Mouse (Mus musculus): Measurements from ENCODE around the gene Serpine1.

Serpine1 gene

DNA sequence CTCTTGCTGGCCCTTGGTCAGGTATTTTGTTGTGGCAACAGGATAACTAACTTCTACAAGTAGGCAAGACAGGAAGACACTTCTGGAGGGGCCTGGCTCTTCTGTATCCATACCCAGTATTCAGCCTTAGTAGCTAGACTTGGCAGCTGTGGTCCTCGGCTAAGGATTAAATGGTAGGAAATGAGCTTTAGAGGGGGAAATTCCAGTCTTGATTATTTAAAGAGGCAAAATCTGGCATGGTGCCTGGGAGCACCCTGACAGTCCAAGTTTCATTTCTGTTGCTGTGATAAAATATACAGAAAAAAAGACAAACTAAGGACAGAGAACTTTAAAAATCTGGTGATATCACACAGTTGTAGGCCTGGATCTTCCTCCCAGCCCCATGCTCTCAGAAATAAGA is 24.0 kb upstream of the Serpine1 start:
- no peak for DNase-seq (ENCODE audit: low spot score)

DNA sequence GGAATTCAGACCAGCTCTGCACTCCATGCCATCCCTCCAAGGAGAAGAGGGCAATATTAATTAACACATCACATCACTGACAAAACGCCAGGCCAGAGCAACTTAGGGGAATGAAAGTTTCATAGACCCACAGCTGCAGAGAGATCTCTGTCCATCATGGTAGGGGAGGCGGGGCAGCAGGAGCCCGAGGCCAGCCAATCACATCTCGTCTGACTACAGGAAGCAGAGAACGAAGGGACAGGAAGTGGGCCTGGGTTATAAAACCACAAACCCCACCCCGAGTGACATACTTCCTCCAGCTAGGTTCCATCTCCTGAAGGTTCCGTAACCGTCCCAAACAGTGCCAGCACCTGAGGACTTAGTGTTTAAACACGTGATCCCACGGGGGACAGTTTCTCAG is 23.1 kb upstream of the Serpine1 start:
- no peak for DNase-seq (ENCODE audit: low spot score)

DNA sequence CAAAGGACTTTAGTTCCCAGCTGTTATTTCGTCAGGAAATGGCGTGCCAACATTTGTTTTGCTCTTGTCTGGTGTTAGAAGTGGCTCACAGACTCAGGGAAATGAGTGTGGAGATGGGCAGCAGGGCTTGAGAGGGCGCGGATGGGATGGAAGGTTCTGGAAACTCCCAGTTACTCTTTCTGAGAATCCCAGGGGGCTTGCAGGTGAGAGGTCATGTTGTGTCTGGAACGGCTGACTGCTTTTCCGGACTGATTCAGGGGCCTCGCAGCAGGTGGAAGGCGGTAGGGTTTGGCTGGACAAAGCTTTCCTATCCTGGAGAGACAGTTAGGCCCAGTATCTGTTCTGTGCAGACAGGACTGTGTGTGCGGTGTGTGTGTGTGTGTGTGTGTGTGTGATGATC is 21.7 kb upstream of the Serpine1 start:
- DNase-seq (ENCODE audit: low spot score): no peak

DNA sequence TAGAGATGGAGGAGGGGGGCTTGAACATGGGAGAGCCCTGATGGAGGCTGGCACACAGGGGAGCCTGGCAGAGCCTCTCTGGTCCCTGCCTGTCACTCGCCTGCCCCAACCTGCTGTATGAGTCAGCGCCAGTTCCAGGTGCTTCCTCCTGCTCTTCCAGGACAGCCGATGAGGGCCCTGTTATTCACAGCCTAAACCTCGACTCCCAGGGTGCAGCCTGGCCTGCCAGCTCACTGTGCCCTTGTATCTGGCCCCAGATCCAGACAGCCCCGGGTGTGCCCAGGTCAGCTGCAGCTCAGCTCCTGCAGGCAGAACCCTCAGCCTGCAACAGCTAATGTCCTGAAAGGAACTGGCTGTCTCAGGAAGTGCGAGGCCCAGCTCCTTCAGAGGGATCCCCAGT is 19.5 kb upstream of the Serpine1 start:
- no peak for DNase-seq (ENCODE audit: low spot score)

DNA sequence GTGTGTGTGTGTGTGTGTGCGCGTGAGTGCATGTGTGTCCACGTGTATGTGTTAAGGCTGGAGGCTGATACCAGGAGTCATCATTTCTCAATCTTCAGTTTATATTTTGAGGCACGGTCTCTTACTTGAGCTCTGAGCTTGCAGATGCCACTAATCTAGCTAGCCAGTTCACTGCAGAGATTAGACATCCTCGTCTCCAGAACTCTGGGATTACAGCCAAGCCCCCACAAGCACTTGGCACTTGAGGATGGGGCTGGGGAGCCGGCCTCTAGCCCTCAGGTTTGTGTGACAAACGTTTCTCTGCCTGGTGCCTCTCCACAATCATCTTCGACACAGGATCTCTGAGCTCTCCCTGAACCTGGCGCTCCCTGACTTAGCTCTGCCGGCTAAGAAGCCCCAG is 18.8 kb upstream of the Serpine1 start:
- DNase-seq (ENCODE audit: low spot score): no peak

DNA sequence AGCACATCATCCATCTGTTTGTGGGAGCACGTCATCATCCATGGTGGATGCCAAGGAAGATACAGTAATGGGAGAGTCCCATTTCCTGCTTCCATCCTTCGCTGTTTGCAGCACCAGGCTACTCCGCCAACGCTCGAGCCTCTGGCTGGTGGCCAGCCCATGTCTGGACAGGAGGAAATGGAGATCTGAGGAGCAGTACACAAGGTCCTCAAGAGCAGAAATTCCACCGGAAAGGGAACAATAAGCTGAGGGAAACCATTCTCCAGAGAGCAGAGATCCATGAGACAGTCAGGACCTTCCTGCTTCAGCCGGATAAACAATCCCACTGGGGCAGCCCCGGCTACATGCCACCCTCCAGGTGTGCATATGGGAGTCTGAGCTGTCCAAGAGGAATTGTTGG is 15.3 kb upstream of the Serpine1 start:
- no peak for DNase-seq (ENCODE audit: low spot score)

DNA sequence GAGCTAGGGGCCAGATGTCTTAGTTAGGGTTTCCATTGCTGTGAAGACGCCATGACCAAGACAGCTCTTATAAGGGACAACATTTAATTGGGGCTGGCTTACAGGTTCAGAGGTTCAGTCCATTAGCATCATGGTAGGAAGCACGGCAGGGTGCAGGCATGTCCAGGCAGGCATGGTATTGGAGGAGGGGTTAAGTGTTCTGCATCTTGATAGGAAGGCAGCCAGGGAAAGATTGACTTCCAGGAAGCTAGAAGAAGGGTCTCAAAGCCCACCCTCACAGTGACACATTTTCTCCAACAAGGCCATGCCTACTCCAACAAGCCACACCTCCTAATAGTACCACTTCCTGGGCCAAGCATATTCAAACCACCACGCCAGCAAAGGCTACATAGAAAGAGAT is 13.7 kb upstream of the Serpine1 start:
- no peak for DNase-seq (ENCODE audit: low spot score)

DNA sequence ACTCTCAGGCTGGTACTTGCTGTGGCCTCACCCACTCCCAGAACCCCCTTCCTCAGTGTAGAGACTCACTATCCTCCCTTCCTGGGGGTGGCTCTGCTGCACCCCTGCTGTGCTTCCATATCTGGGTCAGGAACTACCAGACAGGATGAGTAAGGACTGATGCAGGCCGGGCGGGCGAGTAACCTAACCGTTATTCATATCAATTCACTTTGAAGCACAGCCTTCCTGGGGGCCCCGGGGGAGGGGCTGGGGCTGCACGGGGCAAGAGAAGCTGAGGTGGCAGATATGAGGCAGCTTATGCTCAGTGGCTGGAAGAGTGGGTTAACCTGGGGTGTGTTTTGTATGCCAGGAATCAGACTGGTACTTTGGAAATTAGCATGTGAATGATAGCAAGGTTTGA is 13.0 kb upstream of the Serpine1 start:
- no peak for DNase-seq (ENCODE audit: low spot score)

DNA sequence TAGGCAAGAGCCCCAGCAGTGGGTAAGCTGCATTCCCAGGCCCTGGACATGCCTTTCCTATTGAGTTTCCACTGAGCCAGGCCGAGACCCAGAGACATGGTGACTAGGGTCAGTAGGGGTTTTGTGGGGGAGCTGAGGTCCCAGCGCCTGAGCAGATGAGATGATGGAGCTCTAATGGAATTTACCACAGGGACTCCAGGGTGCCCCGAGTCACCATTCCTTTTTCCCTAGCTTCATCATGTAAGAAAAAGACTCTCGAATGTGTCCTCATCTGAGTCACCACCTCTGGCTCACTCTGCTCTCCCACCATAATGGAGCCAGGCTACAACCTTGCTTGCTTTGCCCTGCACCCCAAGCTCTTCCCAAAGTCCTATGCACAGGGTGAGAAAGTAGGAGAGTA is 11.0 kb upstream of the Serpine1 start:
- no peak for DNase-seq (ENCODE audit: low spot score)

DNA sequence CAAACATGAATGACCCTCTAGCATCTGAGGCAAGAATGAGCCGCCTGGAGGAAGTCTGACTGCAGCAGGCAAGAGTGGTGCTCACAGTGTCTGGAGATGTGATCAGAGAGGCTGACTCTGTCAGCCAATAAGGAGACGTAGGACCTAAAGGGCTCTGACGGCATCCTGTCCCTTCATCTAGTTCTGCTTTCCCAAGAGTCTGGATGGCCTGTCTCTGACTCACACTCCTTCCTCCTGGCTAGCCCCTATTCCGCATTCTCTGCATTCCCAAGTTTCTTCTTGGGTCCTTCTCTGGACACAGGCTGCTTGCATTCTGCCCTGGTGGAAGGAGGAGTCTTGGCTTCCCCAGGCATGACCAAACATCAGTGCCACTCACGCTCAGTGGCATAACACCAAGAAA is 7.8 kb upstream of the Serpine1 start:
- DNase-seq (ENCODE audit: low spot score): no peak

DNA sequence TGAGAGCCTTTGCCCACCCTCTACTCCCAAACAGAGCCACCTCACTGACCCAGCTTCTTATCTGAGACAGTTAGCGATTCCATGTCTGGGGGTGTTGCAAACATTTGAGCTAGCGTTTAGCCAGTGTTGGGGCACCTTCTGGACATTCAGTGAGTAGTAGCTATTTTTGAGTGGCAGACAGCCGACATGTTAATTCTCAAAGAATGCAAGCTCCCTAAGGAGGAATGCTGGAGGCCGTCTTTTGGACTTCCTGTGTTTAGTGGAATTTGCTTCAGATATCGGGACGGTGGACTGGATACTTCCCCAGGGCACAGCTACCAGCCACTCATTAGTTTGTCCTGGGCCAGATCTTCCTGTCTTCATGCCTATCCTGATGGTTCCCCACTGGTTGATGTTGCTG is 6.5 kb upstream of the Serpine1 start:
- DNase-seq (ENCODE audit: low spot score): no peak

DNA sequence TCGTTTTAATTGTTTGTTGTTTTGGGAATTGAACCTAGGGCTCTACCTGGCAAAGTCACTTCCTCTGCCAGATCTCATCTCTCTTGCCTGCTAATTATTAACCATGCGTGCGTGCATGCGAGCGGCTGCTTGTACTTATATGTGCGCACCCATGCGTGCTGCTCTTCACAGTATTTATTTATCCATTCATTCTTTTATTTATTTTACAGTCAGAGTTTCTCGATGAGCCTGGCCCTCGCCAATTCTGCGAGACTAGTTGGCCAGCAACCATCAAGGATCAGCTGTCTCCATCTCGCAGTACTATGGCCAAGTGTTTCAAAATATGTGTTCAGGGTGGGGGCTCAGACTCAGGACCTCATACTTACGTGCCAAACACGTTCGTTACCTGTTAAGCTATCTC is 6.0 kb upstream of the Serpine1 start:
- DNase-seq (ENCODE audit: low spot score): no peak

DNA sequence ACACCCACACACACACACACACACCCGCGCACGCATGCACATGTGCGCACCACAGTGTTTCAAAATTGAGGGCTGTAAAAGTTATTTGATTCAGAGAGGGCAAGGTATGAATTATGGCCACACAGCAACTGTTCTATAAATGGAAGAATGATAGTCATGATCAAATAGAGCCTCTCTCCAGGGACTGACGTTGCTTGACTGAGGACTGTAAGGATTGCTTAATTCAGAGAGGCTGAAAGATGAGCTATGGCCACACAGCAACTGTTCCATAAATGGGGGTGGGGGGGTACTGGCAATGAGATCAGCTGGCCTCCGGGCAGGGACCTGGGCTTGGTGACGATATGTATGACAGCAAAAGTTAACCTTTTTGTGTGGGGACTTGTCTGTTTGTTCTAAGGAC is 5.1 kb upstream of the Serpine1 start:
- DNase-seq (ENCODE audit: low spot score): no peak

DNA sequence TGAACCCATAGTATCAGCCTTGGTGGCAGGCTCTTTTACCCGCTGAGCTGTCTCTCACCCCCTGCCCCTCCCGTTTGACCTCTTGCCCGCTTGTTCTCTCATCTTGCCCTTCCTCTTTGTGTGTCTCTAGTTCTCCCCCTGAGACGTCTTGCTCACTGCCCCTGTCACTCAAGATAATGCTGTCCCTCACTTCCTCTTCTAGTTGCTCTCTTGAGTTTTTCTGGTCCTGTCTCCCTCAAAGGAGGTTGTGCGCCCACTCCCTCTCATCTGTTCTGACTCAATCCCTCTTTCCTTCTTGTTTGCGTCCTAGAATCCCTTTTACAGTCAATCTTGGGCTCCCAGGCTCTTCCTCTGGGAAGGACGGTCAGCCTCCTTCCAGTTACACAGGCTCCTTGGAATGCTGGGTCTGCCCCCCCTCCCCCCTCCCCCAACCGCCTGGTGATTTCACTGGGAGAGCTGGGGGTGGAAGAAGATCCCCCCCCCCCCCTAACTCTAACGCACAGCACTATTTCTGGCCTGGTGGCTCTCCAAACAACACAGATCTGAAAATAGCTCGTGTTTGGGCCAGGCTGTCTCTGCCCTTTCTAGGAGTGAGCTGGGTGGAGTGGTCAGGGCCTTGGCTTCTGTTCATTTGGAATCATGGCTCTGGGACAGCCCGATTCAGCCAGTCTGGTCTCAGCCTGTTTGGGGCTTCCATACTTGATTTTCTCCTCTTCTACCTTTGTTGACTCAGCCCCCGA is 4.3 kb upstream of the Serpine1 start:
- DNase-seq (ENCODE audit: low spot score): no peak

DNA sequence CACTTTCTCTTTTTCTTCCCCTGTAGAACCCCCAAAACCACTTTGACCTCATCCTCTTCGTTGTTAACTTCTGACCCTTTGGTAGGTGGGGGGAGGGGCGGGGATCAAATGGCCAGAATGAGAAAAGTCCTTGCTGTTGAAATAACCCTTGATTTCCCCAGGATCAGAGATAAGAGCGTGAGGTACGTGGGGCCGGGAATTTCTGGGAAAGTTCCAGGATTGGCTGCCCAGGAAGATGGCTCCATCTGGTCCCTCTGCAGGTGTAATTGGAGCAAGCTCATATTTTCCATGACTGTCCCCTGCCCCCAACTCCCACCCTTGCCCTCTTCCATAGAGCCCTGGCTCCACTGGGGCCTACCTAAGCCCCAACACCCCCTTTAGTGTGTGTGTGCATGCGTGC is 3.7 kb upstream of the Serpine1 start:
- DNase-seq (ENCODE audit: low spot score): no peak

DNA sequence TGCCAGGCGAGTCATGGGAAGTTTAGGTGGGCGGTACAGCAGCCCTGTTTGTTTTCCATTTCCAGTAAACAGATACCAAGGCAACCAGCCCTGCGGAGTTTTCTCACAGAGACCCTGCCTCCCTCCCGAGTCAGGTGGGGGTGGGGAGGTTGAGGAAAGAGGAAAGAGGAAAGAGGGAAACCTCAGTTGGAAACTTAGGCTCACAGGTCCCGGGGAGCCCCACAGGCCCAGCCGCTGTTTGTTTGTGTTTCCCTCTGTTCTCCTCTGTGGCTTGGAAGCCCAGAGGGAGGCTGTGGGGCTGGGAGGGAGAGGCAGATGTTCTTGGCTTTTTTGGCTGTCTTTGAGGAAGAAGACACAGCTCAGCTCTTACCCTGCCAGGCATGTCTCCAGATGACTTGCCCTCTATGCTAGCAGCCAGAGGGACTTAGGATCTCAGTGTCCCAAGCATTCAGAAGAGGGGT is 2.2 kb upstream of the Serpine1 start:
- DNase-seq (ENCODE audit: low spot score): no peak

DNA sequence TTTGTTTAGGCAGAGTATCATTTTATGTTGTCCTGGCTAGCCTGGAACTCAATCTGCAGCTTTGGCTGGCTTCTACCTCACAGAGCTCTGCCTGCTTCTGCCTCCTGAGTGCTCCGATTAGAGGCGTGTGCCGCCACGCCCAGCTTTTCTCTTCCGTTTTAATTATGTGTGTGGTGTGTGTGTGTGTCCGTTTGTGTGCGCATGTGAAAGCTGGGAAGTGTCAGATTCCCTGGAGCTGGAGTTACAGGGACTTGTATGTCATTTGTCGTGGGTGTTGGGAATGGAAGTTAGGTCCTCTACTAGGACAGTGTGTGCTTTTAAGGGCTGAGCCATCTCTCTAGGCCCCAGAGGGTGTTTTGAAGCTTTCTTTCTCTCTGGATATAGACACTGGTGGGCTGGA is 1.1 kb upstream of the Serpine1 start:
- DNase-seq (ENCODE audit: low spot score): no peak

DNA sequence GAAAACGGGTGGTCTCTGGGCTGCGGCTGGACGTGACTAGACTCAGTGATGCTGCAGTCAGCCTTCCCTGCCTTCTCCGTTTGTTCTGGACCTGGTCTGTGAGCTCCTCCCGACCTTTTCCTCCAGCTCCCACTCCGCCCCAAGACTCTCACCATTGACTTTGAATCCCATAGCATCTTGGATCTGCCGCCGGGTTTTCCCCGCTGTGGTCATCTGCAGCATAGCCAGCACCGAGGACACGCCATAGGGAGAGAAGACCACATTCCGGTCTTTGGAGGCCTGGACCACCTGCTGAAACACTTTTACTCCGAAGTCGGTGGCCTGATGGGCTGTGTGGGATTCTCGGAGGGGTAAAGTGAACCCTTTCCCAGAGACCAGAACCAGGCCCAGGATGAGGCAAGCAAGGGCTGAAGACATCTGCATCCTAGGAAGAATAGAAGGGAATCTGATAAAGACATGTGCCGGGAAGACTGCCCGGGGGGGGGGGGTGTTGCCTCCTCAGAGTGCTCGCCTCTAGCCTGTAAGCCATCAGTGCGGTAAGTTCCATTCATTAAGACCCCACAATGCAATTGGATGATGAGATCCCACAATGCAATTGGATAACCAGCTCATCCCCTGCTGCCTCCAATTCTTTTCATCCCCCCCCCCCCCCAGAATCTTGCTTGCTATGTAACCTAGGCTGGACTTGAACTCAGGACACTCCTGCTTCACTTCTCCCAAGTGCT is 1.0 kb downstream of the Serpine1 start:
- DNase-seq (ENCODE audit: low spot score): no peak

DNA sequence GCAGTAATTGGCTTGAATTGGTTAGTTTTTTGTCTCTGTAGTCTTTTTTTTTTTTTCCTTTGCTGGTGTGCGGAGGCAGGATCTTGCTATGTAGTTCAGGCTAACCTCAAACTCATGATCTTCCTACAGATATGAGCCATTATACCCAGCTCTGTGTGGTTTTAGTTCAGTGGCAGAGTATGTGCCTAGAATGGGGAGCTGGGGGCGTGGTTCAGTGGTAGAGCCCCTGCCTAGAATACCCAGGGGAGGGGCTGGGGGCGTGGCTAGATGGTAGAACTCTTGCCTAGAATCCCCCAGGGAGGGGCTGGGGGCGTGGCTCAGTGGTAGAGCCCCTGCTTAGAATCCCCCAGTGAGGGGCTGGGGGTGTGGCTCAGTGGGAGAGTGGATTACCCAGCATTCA is 3.4 kb downstream of the Serpine1 start:
- no peak for DNase-seq (ENCODE audit: low spot score)

DNA sequence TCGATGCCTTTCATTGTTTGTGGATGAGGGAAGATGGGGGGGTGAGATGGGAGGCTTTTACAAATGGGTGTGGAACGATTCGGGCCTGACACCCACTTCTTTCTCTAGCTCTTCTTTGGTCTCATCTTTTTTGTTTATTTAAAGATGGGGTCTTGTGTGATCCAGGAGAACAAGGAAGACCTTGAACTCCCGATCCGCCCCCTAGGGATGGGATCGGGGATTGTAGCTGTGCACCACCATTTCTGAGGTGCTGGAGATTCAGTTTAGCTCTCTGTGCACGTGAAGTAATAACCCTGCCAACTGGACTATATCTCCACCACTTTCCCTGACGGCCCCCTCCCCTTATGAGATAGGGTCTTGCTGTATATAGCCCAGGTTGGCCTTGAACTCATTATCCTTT is 6.1 kb downstream of the Serpine1 start:
- DNase-seq (ENCODE audit: low spot score): no peak

DNA sequence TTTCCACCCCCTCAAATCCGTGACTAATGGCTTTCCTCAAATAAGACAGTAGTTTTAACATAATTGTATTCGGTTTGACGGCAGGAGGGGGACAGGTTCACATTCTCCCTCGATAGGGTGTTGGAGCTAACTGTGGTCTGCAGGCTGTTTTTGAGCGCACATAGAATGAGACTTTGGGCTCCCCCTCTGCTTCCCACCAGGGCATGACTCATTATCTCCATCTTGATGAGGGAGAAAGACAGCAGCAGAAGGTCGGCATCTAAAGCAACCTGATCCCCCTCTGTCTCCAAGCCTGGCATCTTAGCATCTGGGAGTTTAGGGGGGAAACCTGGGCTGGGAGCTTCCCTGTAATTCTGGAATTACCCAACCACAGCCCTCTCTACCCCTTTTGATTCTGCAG is 6.6 kb downstream of the Serpine1 start:
- DNase-seq (ENCODE audit: low spot score): no peak

DNA sequence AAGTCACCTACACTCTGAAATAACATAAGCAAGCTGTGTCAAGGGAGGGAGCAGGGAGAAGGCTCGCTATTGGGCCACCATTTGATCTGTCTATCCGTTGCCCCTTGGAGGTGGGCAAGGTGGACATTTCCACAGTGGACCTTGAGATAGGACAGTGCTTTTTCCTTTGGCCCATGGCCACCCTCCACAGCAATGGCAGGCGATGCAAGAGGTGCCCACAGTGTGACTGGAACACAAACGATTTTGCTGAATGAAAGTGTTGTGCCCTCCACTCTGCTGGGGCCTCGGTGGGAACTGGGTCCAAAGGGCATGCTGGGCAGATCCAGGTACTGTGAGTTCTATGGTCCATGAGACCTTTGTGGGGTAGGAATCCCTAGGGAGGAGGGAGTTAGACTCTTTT is 9.5 kb downstream of the Serpine1 start:
- DNase-seq (ENCODE audit: low spot score): no peak

DNA sequence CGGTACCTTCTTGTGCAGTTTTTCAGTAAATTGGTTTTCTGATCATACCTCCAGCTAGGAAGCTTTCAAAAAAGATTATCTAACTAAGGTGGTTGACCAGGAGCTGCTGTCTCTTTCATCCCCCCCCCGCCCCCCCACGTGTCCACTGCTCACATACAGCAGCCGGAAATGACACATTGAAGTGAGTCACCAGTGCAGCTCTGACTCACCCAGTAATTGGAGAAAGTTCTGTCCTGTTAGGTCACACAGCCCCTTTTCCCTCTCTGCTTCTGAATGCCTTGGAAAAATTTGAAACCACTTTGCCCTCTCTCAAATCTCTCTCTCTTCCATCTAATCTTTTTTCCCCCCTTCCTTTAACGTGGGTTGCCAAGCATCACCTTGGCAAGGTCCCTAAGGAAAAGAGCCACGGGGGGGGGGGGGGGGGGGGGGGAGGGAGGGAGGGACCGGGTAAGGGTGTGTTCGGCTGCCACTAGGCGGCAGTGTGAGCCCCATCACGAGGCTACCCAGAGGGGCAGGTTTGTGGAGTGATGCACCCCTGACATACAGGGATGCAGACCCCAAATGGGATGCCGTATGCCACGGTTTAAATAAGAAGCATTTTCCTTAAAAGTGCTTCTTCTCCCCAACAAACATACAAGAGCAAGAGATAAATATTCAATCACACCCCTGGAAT is 10.1 kb downstream of the Serpine1 start:
- no peak for DNase-seq (ENCODE audit: low spot score)
